Mouse (Mus musculus): ENCODE measurements around the gene Gm28048.

Gene Gm28048

DNA sequence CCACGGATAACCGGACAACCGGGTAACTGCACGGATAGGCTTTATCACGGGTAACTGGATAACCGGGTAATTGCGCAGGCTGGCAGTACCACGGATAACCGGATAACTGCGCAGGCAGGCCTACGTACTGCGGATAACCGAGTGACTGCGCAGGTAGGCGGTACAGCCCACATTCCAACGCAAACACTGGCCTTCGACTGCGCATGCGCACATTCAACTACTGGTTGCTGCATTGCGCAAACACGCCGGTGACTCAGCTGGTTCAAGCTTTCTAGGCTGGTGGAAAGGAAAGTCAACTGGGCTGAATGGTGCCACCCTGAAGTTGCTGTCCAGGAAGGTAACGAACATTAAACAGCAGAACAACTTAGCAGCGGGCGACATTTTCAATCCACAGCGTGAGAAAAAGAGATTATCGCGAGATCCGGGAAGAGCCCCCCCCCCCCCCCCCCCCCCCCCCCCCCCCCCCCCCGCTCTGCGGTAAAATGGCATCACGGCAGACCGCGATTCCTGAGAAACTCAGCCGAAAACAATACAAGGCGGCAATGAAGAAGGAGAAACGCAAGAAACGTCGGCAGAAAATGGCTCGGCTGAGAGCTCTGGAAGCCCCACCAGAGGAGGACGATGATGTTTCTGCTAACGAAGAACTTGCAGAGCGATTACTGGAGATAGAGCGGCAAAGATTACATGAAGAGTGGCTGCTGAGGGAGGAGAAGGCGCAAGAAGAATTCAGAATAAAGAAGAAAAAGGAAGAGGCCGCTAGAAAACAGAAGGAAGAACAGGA lies 9.0 kb downstream of the Gm28048 start:
- no peak for TF ChIP-seq GATA4 (IDR thresholded peaks at IDR 0.05; ENCODE audit: insufficient replicate concordance, low read length)

DNA sequence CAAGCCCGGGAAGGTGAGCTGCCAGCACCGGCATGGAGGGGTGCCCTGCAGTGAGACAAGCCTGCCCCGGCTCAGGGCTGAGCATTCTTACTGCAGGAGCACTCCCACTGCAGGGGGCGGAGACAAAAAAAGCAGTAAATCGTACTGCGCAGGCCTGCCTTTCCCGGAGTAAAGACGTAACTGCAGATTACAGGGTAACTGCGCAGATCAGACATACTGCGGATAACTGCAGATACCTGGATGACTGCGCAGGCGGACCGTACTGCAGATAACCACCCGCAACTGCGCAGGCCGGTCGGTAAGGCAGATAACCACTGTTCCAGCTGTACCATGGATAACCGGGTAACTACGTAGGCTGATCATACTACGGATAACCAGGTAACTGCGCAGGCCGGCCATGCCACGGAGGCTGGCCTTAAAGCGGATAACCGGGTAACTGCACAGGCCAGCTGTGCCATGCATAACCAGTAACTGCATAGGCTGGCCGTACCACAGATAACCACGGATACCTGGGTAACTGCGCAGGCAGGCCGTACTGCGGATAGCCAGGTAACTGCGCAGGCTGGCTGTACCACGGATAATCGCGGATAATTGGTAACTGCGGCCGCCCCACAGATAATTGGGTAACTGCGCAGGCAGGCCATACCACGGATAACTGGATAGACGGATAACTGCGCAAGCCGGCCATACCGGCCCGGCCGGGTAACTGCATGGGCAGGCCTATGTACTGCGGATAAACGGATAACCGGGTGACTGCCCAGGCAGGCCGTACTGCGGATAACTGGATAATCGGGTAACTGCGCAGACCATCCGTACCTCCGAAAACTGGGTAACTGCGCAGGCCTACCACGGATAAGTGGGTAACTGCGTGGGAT lies 9.8 kb downstream of the Gm28048 start, which contains the start of gene Zrsr1:
Gene Zrsr1 (plus strand): TSS at position 171 of the 875 bp plus-strand sequence.
- TF ChIP-seq GATA4 (IDR thresholded peaks at IDR 0.05; ENCODE audit: insufficient replicate concordance, low read length) = no peak; the same call in 1 of the 2 replicates

DNA sequence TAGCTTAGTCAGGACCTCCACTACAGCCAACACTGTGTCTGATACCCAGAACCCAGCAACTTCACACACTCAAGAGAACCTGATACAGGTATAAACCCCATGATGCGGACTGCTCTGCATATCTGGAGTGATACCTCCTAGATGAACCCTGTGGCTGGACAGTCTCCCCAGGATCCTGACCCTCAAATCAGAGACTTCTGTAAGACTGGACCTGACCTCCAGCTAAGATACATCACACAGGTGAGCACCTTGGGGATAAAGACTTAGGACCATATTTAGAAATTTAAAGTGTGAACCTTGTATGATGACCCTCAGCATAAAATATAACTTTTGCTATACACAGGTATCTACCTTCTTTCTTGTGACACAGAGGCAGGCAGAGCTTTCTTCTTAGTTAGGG lies 11.3 kb downstream of the Gm28048 start:
- TF ChIP-seq GATA4 (IDR thresholded peaks at IDR 0.05; ENCODE audit: insufficient replicate concordance, low read length) = no peak

DNA sequence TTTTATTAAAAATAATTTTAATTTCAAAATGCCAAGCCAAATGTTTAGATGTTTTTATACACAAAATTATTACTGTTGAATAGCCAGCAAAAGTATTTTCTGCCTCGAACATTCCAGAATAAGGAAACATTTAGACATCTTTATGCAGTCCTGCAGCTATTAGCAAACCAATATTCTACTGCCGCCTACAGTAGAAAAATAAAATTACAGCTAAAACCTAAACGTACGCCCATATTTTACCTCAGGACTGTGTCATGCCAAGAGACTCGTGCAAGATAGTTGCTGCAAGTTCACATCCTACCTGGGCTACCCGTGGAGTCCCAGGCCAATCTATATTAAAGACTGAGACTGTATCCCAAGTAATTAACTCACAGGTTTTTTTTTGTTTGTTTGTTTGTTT lies 12.4 kb downstream of the Gm28048 start:
- TF ChIP-seq GATA4 (IDR thresholded peaks at IDR 0.05; ENCODE audit: insufficient replicate concordance, low read length) = no peak

DNA sequence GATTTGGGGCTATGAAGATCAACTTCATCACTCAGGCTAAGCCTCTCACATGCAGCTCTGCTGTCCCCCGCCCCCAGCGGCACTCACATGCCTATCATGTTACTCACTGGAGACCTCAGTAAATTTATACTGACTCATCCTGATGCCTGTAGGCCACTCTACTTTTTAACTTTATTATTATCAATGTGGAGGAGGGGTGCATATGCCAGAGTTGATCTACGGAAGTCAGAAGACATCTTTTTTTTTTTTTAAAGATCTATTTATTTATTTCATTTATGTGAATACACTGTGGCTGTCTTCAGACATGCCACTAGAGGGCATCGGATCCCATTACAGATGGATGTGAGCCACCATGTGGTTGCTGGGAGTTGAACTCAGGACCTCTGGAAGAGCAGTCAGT lies 16.4 kb downstream of the Gm28048 start:
- no peak for TF ChIP-seq GATA4 (IDR thresholded peaks at IDR 0.05; ENCODE audit: insufficient replicate concordance, low read length)

DNA sequence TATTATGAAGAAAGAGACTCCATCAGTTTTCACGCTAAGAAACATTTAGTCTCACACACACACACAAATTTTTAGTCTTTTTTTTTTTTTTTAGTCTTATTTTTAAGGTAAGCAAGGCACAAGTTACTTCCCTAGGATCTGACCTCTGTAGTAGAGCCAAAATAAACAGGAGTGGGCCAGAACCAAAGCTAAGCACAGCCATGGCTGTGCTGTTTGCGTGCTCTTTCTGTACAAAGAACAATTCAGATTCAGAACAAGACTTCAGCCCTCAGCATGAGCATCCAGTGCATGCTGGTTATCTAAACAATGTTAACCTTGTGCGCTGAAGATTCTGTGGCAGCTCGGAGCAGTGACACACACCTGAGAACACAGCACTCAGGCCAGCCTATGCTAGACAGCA lies 17.5 kb downstream of the Gm28048 start:
- no peak for TF ChIP-seq GATA4 (IDR thresholded peaks at IDR 0.05; ENCODE audit: insufficient replicate concordance, low read length)

DNA sequence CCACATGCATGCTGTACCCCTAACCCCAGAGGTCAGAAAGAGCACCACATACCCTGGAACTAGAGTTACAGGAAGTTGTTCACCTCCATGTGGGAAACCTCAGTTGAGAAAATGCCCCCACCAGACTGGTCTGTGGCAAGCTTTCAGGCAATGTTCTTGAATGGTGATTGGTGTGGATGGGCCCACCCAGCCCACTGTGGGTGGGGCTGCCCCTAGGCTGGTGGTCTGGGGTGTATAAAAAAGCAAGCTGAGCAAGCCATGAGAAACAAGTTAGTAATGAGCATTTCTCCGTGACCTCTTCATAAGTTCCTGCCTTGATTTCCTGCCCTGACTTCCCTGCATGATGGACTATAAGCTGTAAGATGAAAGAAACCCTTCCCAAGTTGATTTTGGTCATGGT lies 19.8 kb downstream of the Gm28048 start:
- no peak for TF ChIP-seq GATA4 (IDR thresholded peaks at IDR 0.05; ENCODE audit: insufficient replicate concordance, low read length)

DNA sequence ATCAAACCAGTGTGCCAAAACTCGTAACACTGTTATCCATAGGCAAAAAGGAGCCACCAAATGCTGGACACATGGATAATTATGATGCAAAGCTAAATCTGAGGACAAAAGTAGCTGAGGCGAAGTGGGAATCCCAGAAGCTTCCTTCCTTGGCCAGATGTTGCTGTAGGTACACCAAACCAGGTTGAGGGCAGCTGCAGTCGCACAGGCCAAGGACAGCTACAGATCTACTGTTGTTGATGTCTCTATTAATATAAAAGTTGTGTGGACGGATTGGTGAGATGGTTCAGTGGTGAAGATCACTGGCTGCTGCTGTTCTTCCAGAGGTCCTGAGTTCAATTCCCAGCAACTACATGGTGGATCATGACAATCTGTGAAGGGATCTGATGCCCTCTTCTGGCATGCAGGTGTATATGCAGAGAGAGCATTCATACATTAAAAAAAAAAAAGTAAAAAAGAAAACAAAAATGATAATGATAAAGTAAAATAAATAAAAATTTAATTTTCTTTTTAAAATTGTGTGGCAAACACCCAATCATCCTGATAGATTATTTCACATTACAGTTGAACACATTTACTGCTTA lies 24.0 kb downstream of the Gm28048 start:
- TF ChIP-seq GATA4 (IDR thresholded peaks at IDR 0.05; ENCODE audit: insufficient replicate concordance, low read length) = no peak

DNA sequence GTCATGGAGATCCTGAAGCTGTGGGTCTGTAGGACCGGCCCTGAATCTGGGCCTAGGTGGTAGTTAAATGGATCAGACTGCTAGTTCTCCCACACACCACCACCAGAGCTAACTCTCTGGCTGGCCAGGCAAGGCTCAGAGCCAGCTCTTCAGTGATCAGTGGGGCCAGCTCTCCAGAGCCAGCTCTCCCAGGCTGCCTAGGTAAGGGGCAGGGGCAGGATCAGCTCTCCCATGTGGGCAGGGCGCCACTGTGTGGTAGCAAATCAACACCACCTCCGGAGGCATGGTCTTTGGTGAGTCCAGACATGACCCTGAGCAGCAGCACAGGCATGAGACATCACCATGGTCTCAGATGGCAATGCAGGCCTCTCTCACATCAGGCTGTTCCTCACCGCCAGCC lies 25.1 kb downstream of the Gm28048 start:
- no peak for TF ChIP-seq GATA4 (IDR thresholded peaks at IDR 0.05; ENCODE audit: insufficient replicate concordance, low read length)

DNA sequence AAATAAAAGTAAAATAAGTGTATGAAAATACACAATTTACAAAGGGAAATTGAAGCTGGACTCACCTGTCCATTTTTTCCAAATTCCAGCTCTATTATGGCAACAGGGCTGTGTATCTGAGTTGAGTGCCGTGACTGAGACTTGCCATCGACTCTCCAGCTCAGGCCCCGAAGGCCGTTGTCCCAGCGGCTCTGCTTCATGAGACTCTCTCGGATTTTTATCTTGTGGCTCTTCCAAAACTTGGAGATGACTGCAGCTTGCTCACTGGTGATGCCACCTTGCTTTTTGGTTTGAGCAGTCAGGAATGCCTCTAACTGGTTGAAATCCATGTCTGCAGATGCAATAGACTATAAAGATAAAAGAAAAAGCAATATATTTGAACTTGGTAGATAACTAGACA lies 25.5 kb downstream of the Gm28048 start:
- TF ChIP-seq GATA4 (IDR thresholded peaks at IDR 0.05; ENCODE audit: insufficient replicate concordance, low read length) = no peak

DNA sequence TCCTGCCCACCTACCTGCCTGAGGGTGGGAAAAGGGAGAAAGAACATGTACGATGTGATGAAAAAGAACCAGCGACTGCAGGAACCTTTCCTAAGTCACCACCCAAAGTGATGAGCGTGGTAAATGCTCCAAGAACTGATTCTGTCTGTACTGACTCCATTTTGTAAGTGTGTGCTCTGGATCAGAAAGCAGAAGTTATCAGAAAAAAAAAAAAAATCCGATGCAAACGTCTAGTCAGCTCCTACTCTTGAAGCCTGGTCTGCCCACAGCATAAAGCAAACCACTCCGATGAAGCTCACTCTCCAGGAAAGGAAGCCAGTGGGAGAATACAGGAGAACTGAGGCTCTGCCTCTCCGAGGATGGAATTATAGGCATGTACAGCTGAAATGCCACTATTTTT lies 29.2 kb downstream of the Gm28048 start:
- no peak for TF ChIP-seq GATA4 (IDR thresholded peaks at IDR 0.05; ENCODE audit: insufficient replicate concordance, low read length)

DNA sequence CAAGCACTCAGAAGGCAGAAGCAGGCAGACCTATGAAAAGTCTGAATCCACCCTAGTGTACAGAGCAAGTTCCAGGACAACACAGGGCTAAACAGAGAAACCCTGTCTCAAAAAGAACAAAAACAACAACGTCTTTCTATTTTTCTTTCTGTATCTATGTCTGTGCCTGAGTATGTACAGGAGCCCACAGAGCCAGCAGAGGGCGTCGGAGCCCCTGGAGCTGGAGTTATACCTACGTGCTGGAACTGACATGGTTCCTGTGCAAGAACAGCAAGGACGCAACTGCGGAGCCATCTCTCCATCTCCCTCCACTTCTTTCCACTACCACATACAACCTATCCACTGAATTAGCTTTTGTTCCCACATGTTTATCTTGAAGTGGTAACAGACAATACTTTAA lies 31.8 kb downstream of the Gm28048 start:
- TF ChIP-seq GATA4 (IDR thresholded peaks at IDR 0.05; ENCODE audit: insufficient replicate concordance, low read length) = no peak

DNA sequence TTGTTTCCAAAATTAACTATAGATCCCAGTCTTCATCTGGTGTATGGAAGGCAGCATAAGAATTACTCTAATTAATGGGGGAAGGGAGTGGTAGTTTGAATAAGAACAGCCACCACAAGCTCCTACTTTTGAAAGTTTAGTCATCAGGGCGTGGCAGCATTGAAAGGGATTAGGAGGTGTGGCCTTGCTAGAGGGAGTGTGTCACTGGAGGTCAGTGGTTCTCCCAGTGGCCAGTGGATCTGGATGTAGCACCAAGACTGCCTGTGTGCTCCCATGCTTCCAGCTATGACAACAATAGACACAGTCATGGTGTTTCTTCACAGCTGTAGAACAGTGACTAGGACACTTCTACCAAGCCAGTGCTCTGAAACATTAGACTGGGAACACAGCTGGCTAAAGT lies 32.8 kb downstream of the Gm28048 start:
- TF ChIP-seq GATA4 (IDR thresholded peaks at IDR 0.05; ENCODE audit: insufficient replicate concordance, low read length) = no peak

DNA sequence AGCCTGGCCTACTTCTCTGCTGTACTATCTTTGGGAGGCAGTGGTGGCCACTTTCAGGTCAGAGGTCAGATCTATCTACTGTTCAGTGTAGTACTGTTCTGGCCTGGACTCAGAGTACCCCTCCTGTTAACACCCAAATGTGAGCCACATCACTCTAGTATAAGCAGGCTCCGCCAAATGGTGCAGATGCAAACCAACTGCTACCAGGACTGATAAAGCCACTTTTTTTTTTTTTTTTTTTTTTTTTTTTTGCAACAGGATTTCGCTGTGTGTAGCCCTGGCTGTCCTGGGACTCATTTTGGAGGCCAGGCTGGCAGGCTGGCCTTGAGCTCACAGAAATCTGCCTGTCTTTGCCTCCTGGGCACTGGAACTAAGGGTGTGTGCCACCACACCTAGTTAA lies 42.9 kb downstream of the Gm28048 start:
- TF ChIP-seq GATA4 (IDR thresholded peaks at IDR 0.05; ENCODE audit: insufficient replicate concordance, low read length) = no peak

DNA sequence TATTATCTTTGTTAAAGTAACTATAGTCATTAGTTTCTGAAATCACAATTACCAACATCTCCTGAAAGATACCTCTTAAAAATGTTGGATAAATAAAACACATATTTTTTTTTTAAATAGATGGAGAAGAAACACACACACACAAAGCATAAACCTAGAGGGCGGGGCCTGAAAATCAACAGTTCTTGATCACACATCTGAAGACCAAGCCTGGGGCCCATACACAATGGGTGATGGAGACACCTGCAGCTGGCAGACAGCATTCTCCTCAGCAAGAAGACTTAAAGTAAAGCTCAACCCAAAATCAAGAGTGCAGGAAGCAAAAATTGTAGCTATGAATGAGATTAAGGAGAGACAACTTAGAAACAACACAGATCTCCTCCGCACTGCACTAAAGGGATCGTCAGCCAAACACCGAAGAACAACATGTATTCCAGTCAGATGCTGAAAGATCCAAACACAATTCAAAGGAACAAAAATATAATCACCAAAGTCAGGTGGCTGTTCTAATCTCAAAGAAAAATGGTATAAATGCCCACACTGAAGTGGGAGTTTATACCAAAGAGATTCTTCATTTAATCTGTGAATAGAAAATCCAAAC lies 44.1 kb downstream of the Gm28048 start:
- TF ChIP-seq GATA4 (IDR thresholded peaks at IDR 0.05; ENCODE audit: insufficient replicate concordance, low read length) = no peak

Measured in liver, adult (tissue).